Mouse (Mus musculus): Measurements from ENCODE around the gene Mpig6b. TPM values are rescaled to one million over a fixed set of nuclear protein-coding genes. Genes with fewer than 3 reads are reported as not detected.

Gene Mpig6b
- polyA plus RNA-seq, 1 experiment from 2014 or later: 0.54 TPM

DNA sequence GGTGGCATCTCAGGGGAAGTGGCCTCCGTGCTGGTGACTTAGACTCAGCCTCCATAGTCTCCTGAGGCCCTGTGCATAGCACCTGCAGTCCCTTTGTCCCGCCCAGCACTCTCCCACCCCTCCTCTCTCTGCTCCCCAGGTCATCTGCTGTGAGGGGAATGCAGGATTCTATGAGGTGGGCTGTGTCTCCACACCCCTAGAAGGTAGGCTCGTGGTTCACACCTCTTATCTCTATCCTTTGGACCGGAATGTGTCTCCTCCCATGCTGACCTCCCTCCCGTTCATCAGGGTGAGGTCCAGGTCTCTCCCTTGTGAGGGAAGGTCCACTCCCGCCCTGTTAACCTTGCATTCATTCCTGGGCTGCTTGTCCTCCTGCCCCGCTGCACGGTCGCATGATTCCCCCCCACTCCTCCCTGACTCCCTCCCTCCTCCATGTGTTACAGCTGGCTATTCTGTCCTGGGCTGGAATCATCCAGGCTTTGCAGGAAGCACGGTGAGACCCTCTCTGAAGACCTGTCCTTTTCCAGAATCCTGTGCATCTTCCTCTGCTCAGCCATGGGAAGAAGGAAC lies 34.3 kb upstream of the Mpig6b start:
- peaks cover 85% of the 10 kb centered on the region for H3K36me3 ChIP-seq (replicated peaks)
- WGBS: 75% methylated on average over 10 of the region's 10 CpGs
- ATAC-seq (ENCODE audit: low FRiP score): no peak
- H3K4me2 ChIP-seq: no peak overlapping the region
- no peak overlapping the region for H3K9ac ChIP-seq
- H3K27ac ChIP-seq: no peak overlapping the region
- H3K27me3 ChIP-seq: no peaks in the 10 kb centered on the region
- H3K4me3 ChIP-seq (replicated peaks): no peak overlapping the region
- no peaks in the 10 kb centered on the region for H3K9me3 ChIP-seq
- H3K4me1 ChIP-seq: no peaks in the 10 kb centered on the region

DNA sequence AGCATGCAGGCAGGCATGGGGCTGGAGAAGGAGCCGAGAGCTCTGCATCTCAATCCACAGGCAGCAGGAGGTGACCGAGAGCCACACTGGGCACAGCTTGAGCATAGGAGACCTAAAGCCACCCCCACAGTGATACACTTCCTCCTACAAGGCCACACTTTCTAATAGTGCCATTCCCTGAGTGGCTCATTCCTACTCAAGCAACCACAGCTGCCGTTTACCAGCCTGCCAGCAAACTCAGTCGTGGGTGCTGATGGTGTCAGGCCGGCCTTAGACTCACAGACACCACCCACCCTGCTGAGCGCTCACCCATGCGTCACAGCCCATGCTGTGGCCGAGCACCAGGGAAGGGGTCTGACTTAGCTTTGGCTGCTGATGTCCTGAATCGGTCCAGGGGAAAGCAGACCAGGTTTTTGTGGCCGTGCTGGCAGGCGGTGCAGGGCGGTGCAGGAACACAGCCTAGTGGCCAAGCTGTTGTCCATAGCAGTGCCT lies 31.2 kb upstream of the Mpig6b start:
- 77% methylated on average over 12 of the region's 12 CpGs for WGBS
- Histone ChIP-seq H3K4me2 (no peak overlapping the region), H3K36me3 (replicated peaks) (peaks cover 94% of the 10 kb centered on the region), H3K4me3 (replicated peaks) (no peak overlapping the region), H3K27ac (no peak overlapping the region), H3K4me1 (no peaks in the 10 kb centered on the region), H3K27me3 (no peaks in the 10 kb centered on the region), H3K9ac (no peak overlapping the region), H3K9me3 (no peaks in the 10 kb centered on the region)
- no peak for ATAC-seq (ENCODE audit: low FRiP score)

DNA sequence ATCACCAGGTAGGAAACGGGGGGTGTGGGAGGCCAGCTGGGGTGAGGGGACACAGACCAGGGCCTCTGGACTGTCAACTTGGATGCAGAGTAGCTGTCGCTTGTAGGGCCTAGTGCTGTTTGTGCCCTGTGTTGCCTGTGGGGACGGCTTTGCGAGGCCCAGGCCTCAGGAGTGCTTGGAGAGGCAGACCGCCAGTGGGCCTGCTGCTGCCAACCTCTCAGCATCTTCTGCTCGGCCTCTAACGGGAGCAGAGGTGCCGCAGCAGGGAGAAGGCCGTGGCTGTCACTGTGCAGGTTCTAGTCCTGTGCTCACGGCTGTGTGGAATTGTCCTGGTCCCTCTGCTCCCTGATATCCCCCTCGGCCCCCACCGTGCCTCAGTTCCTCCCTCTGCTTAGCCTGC lies 30.6 kb upstream of the Mpig6b start:
- ATAC-seq (ENCODE audit: low FRiP score): no peak
- 79% methylated on average over 12 of the region's 12 CpGs for WGBS
- peaks cover 94% of the 10 kb centered on the region for H3K36me3 ChIP-seq (replicated peaks)

DNA sequence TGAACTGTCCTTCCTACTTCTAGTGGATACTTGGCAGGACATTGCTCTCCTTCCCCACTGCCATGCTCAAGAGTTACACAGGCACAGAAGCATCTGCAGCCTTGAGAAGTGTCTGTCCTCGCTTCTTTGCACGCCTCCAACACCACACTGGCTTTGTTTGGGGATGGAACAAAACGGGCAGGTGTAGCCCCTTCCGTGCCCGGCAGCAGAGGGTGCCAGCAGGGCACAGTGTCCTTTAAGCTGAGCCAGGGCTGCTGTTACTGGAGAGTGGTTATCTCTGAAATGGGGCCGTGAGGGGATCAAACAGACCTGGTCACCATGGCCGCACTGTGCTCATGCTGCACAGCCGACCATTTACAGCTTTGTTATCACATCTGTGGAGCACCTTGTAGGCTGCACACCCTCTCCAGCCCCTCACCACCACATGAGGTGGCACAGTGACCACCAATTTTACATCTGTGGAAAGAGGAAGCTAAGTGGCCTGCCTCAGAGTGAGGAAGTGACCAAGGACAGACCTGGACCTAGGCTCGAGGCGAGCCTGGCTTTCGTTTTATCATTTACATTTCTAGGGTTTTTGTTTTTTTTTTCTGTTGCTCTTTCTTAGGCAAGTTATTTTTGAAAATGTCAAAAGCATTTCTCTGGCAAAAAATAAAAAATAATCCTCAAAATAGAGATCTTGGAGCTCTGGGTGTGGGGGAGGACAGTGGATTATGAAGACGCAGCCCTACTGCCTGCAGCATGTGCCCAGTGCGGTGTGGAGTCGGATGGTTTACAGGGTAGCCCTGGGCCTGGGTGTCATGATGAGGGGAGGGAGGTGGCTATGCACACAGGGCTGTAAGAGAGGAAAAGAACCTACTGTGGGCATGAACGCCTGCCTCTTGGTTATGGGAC lies 28.7 kb upstream of the Mpig6b start:
- Histone ChIP-seq H3K36me3 (replicated peaks) (peaks cover 77% of the 10 kb centered on the region), H3K9ac (no peak overlapping the region), H3K27ac (no peak overlapping the region), H3K4me2 (no peak overlapping the region), H3K27me3 (no peaks in the 10 kb centered on the region), H3K4me1 (peaks cover 12% of the 10 kb centered on the region), H3K9me3 (no peaks in the 10 kb centered on the region), H3K4me3 (replicated peaks) (no peak overlapping the region)
- ATAC-seq (ENCODE audit: low FRiP score): no peak
- 94% methylated on average over 15 of the region's 15 CpGs for WGBS

More for the DNA sequence above, 30.6 kb upstream of the Mpig6b start:
- Histone ChIP-seq H3K9ac (no peak overlapping the region), H3K9me3 (no peaks in the 10 kb centered on the region), H3K27me3 (no peaks in the 10 kb centered on the region), H3K4me1 (no peaks in the 10 kb centered on the region), H3K4me3 (replicated peaks) (no peak overlapping the region), H3K4me2 (no peak overlapping the region), H3K27ac (no peak overlapping the region)

DNA sequence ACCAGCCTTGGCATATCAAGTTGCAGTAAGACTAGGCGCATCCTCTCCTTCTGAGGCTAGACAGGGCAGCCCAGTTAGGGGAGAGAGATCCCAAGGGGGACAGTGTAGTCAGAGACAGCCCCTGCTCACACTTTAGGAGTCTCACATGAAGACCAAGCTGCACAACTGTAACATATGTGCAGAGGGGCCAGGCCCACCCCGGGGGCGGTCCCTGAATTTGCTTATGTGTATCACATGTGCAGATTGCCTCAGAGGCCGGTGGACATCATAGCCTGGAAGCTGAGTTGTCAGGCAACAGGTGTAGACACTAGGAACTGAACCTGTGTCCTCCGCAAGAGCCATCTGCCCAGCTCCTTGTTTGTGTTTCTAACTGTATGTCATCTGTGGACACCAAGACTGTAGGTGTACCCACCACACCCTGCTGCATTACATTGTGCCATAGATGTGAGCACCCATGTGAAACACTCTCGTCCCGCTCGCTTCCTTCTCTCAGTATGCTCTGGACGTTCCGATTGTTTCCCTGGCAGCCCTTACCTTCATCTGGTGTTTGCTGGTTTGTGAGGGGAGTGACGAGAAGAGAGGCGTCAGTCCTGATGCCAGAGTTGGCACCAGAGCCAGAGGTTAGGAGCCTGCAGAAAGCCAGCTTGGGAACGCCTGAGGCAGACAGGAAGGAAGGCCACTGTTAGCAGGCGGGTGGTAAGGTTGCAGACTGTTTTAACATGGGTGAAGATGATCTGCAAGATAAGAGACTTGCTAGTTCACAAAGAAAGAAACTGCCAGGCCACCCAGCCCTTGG lies 26.6 kb upstream of the Mpig6b start:
- Histone ChIP-seq H3K9ac (no peak overlapping the region), H3K36me3 (replicated peaks) (peaks cover 56% of the 10 kb centered on the region)

DNA sequence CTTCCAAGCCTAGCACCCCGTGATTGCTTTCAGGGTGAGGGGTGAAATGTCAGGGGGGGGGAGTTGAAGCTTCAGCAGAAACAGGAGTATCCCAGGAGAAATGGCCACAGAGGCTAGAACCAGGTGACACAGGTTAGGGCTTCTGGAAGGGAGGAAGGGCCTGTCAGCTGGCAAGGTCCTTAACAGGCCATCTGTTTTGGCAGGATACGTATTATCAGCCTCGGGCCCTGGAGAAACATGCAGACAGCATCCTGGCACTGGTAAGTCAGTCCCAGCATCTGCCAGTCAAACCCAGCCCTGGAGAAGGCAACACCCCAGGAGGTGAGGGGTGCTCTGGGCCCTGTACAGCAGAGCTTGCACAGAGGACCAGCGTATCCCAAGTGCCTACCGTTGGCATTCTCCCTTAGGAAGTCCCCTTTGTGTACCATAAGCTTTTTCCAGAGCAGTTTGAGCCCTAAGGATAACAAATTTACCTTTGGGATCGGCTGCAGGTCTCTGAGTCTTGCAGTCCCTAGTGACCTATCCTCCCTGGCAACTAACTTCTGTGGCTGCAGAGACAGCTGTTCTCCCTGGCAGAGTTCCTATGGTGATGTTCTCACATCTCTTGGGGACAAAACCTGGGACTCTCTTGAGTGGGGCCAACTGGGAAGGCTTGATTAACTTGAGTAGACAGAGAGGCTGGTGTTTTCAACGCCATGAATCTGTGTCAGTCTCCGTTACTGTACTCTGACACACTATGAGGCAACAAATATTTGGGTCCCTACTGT lies 24.4 kb upstream of the Mpig6b start:
- Histone ChIP-seq H3K9ac (peak overlapping the region; percentile 68), H3K4me3 (replicated peaks) (peak overlapping the region; percentile 55), H3K27me3 (peaks cover under 1% of the 10 kb centered on the region; the same call in 1 of the 2 replicates), H3K9me3 (no peaks in the 10 kb centered on the region), H3K36me3 (replicated peaks) (peaks cover 35% of the 10 kb centered on the region), H3K4me1 (peaks cover 13% of the 10 kb centered on the region), H3K27ac (no peak overlapping the region), H3K4me2 (peak overlapping the region; percentile 62)
- WGBS: 78% methylated on average over 8 of the region's 8 CpGs
- no peak for ATAC-seq (ENCODE audit: low FRiP score)

More for the DNA sequence above, 26.6 kb upstream of the Mpig6b start:
- peaks cover 13% of the 10 kb centered on the region for H3K4me1 ChIP-seq
- H3K9me3 ChIP-seq: no peaks in the 10 kb centered on the region
- H3K27ac ChIP-seq: no peak overlapping the region
- H3K4me3 ChIP-seq (replicated peaks): no peak overlapping the region
- no peak for ATAC-seq (ENCODE audit: low FRiP score)
- H3K27me3 ChIP-seq: no peaks in the 10 kb centered on the region
- H3K4me2 ChIP-seq: no peak overlapping the region
- 93% methylated on average over 14 of the region's 14 CpGs for WGBS

DNA sequence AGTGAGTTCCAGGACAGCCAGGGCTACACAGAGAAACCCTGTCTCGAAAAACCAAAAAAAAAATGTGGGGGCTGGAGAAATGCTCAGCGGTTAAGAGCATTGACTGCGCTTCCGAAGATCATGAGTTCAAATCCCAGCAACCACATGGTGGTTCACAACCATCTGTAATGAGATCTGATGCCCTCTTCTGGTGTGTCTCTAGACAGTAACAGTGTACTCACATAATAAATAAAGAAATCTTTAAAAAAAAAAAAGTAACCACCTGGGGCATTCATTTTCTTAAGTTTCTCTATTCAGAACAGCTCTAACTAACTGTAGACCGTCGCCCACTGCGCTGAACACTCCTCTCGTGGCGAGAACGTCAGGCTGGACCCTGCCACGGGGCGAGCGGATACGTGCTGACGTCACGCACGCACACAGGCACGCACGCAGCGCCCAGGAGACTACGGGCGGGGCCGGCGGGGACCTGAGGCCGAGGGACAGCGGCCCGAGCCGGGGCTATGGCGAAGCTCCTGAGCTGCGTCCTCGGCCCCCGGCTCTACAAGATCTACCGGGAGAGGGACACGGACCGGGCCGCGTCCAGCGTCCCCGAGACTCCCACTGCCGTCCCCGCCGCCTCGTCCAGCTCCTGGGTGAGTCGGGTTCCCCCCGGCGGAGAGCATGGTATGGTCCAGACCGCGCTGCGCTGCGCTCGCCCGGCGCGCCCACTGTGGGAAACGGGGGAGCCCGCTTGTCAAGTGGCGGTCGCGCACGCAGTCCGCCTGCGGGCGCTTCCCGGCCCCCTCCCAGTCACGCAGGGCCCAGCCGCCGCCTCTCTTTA lies 23.1 kb upstream of the Mpig6b start, which contains the start of gene Abhd16a:
Gene Abhd16a, plus strand, starts transcription at position 439 of the 820 bp plus-strand sequence.
- peak; percentile 99 for ATAC-seq (ENCODE audit: low FRiP score)
- Histone ChIP-seq H3K9me3 (no peaks in the 10 kb centered on the region), H3K9ac (peak within 1 kb of the TSS; percentile 68), H3K27ac (peak within 1 kb of the TSS; percentile 91), H3K36me3 (replicated peaks) (peaks cover 22% of the 10 kb centered on the region), H3K4me3 (replicated peaks) (peak within 1 kb of the TSS; percentile 55), H3K4me1 (peaks cover 13% of the 10 kb centered on the region), H3K27me3 (peaks cover 3% of the 10 kb centered on the region; the same call in 1 of the 2 replicates), H3K4me2 (peak within 1 kb of the TSS; percentile 62)
- WGBS: 3% methylated on average over 65 of the region's 67 CpGs

DNA sequence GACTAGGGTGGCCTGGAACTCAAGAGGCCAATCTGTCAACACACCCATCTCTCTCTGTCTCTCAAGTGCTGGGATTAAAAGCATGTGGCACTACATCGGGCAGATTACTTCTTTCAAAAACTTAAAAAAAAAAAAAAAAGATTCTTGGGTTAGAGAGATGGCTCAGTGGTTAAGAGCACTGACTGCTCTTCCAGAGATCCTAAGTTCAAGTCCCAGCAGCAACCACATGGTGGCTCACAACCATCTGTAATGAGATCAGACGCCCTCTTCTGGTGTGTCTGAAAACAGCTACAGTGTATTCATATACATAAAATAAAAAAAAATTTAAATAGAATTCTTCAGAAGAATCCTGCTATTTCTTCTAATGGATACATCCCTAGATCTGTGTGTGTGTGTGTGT lies 22.2 kb upstream of the Mpig6b start:
- ATAC-seq (ENCODE audit: low FRiP score): no peak
- 50% methylated on average over 2 of the region's 2 CpGs for WGBS
- Histone ChIP-seq H3K27ac (no peak overlapping the region), H3K9ac (no peak overlapping the region), H3K27me3 (peaks cover 4% of the 10 kb centered on the region; the same call in 1 of the 2 replicates), H3K36me3 (replicated peaks) (peaks cover 17% of the 10 kb centered on the region), H3K4me2 (no peak overlapping the region), H3K9me3 (no peaks in the 10 kb centered on the region), H3K4me1 (peaks cover 13% of the 10 kb centered on the region), H3K4me3 (replicated peaks) (no peak overlapping the region)

DNA sequence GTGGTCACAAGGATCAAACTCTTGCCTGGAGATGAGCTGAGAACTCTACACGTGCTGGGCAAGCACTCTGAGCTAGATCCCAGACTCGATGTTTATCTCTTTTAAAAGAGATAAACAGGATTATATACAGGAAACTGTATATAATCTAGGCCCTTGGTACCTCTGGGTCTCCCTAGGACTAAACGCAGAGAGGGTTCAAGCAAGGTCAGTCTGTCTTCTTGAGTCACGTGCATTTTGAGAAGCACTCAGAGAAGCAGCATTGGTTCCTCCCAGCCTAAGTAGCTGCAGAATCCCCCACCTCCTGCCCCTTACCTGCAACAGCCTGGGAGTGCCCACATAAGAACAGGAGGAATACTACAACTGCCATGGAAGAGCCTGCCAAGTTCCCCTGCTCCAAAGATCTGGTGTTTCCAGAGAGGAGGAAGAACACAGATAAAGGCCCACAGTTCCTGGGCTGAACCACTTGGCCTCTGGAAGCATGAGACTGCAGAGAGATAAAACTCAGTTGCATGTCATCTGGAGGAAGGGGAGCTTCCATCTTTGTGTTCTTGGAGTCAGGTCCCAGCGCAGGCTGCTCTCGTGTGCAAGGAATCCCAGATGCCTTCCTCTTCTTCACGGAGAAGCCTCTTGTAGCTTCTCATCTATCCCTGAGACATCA lies 19.4 kb upstream of the Mpig6b start, which contains the start of gene Ly6g6f:
Gene Ly6g6f, minus strand, starts transcription at position 403 of the 658 bp plus-strand sequence.
- H3K9me3 ChIP-seq: no peaks in the 10 kb centered on the region
- no peaks in the 10 kb centered on the region for H3K36me3 ChIP-seq (replicated peaks)
- no peak within 1 kb of the TSS for H3K9ac ChIP-seq
- H3K27ac ChIP-seq: no peak within 1 kb of the TSS
- H3K4me1 ChIP-seq: peaks cover 7% of the 10 kb centered on the region
- no peak within 1 kb of the TSS for H3K4me2 ChIP-seq
- 87% methylated on average over 7 of the region's 7 CpGs for WGBS
- ATAC-seq (ENCODE audit: low FRiP score): no peak
- H3K27me3 ChIP-seq: peaks cover 9% of the 10 kb centered on the region; the same call in 1 of the 2 replicates
- no peak within 1 kb of the TSS for H3K4me3 ChIP-seq (replicated peaks)

DNA sequence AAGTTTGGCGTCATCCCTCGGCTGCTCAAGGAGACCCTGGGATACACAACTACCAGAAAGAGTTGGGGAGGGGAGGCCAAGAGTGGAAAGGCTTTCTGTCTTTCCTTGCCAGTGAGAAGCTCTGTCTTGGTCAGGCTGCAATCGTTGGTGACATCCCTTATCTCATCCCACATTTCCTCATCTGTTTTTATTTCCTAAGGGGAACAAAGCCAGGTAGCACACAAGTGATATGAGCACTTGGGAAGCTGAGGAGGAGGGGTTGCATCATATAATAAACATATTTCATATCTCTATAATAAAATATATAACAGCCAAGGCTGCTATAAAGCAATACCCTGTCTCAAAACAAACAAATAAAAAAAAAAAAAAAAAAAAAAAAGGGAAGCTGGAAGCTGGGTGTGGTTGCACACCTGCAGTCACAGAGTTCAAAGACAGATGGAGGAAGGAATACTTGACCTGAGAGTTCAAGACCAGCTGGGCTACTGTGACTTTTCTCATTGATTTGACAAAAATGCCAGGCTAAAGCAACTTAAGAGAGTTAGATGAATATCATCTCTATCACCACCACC lies 18.0 kb upstream of the Mpig6b start:
- Histone ChIP-seq H3K4me1 (no peaks in the 10 kb centered on the region), H3K9me3 (no peaks in the 10 kb centered on the region), H3K4me3 (replicated peaks) (no peak overlapping the region), H3K4me2 (no peak overlapping the region), H3K9ac (no peak overlapping the region), H3K36me3 (replicated peaks) (no peaks in the 10 kb centered on the region), H3K27ac (no peak overlapping the region), H3K27me3 (peaks cover 13% of the 10 kb centered on the region; the same call in 1 of the 2 replicates)
- no peak for ATAC-seq (ENCODE audit: low FRiP score)
- 90% methylated on average over 3 of the region's 3 CpGs for WGBS
